In genomic region chr4:116928006-116928651, GRCm38 (mm10) we compare ENCODE assay signal across 28 mouse cellular contexts. TPM values are rescaled to one million over a fixed set of nuclear protein-coding genes. Genes with fewer than 3 reads are reported as not detected.
A peak's percentile ranks its signal among the peaks of the same experiment; 100 is the strongest.
DNase-seq lines count a peak whose midpoint lies in the region; TF ChIP-seq lines count a peak whose summit lies in the region.
"Had no signal": no experiment of that assay in that cellular context is flagged by ENCODE, and none has a peak within 500 bp of the region (broad histone marks: within the 10 kb centered on the region; RNA-seq: fewer than 3 reads in every experiment).

No protein-coding gene starts in this region.

- H3K27me3 ChIP-seq in kidney, adult 2 months (replicated peaks; ENCODE audit: control insufficient read depth, insufficient read depth, low read length): no peaks in the 10 kb centered on the region
- H3K27me3 ChIP-seq in small intestine, adult 2 months (ENCODE audit: control insufficient read depth, insufficient read depth, low read length): no peaks in the 10 kb centered on the region
- H3K27me3 ChIP-seq: heart, embryonic 12.5 days; limb, embryonic 13.5 days; lung, embryonic 15.5 days; neural tube, embryonic 15.5 days; stomach, embryonic 15.5 days had no signal

- intact Hi-C loops in left cerebral cortex, adult 2 months (cut with DNase I): no loop called here
- intact Hi-C loops in left cerebral cortex, postnatal 10 days (cut with DNase I): no loop called here

- no peak for TF ChIP-seq CTCF in kidney, adult 2 months (conservative IDR thresholded peaks at IDR 0.05; ENCODE audit: insufficient read depth, insufficient read length, low read depth, low read length)
- no peak for TF ChIP-seq CTCF in left cerebral cortex, adult 2 months (IDR thresholded peaks at IDR 0.05)
- TF ChIP-seq CTCF in cortical plate, adult 2 months (IDR thresholded peaks at IDR 0.05; ENCODE audit: extremely low read depth, insufficient read depth, low read length): no peak
- no peak for TF ChIP-seq CTCF in small intestine, adult 2 months (IDR thresholded peaks at IDR 0.05; ENCODE audit: extremely low read depth, insufficient read length, insufficient replicate concordance, low read depth, low read length)

- H3K36me3 ChIP-seq in kidney, adult 2 months (ENCODE audit: control insufficient read depth, insufficient read depth, low read length): no peaks in the 10 kb centered on the region
- H3K36me3 ChIP-seq in small intestine, adult 2 months (ENCODE audit: control insufficient read depth, insufficient read depth, low read length): no peaks in the 10 kb centered on the region
- H3K36me3 ChIP-seq: heart, embryonic 12.5 days; hindbrain, embryonic 10.5 days; limb, embryonic 13.5 days; lung, embryonic 15.5 days; midbrain, embryonic 10.5 days; neural tube, embryonic 15.5 days; stomach, embryonic 15.5 days had no signal

- H3K27ac ChIP-seq in kidney, adult 2 months (ENCODE audit: insufficient read depth, low read depth, low read length): peak overlapping the region; percentile 88
- H3K27ac ChIP-seq in left cerebral cortex, adult 2 months: peak overlapping the region; percentile 37; the same call in 1 of the 2 replicates
- peak overlapping the region; percentile 11; the same call in 1 of the 2 replicates for H3K27ac ChIP-seq in cortical plate, adult 2 months (ENCODE audit: insufficient read depth, low read length)
- H3K27ac ChIP-seq in small intestine, adult 2 months (ENCODE audit: insufficient read depth, low read depth, low read length): peak overlapping the region; percentile 58
- H3K27ac ChIP-seq: hindbrain, embryonic 10.5 days; limb, embryonic 13.5 days; liver, embryonic 14.5 days; lung, embryonic 15.5 days; midbrain, embryonic 10.5 days; neural tube, embryonic 15.5 days; stomach, embryonic 15.5 days had no signal

- no peak overlapping the region for H3K4me3 ChIP-seq in kidney, adult 2 months (ENCODE audit: insufficient read depth, low read depth, low read length)
- H3K4me3 ChIP-seq in left cerebral cortex, adult 2 months: no peak overlapping the region
- no peak overlapping the region for H3K4me3 ChIP-seq in cortical plate, adult 2 months (ENCODE audit: insufficient read depth, low read length)
- H3K4me3 ChIP-seq in small intestine, adult 2 months (ENCODE audit: low read depth, low read length): no peak overlapping the region
- H3K4me3 ChIP-seq: heart, embryonic 12.5 days; hindbrain, embryonic 10.5 days; limb, embryonic 13.5 days; lung, embryonic 15.5 days; midbrain, embryonic 10.5 days; neural tube, embryonic 15.5 days; stomach, embryonic 15.5 days had no signal

- WGBS in kidney, adult 2 months: 20% methylated on average over 4 of the region's 4 CpGs
- WGBS in small intestine, adult 2 months: 15% methylated on average over 4 of the region's 4 CpGs

- TF ChIP-seq POLR2A in kidney, adult 2 months (IDR thresholded peaks at IDR 0.05; ENCODE audit: low read depth, low read length): no peak
- TF ChIP-seq POLR2A in cortical plate, adult 2 months (IDR thresholded peaks at IDR 0.05; ENCODE audit: extremely low read depth, insufficient read depth, low read length): no peak
- no peak for TF ChIP-seq POLR2A in small intestine, adult 2 months (IDR thresholded peaks at IDR 0.05; ENCODE audit: low read depth, low read length)

- DNase-seq in kidney, adult 2 months: peak; percentile 51
- DNase-seq in kidney, adult 18-20 months: no peak
- no peak for DNase-seq in left cerebral cortex, adult 2 months (ENCODE audit: extremely low spot score in 1 of 2, low spot score in 2 of 2)
- DNase-seq in left cerebral cortex, postnatal 10 days (ENCODE audit: extremely low spot score in 1 of 2, low spot score in 2 of 2): no peak
- no peak for DNase-seq in thymus, postnatal 0 days (ENCODE audit: low spot score)
- DNase-seq: adrenal gland, adult 8-10 months; cerebellum, adult 18-20 months; cerebellum, postnatal 36 days; gastrocnemius, postnatal 25 days; heart, adult 18-20 months; heart, postnatal 10 days; kidney, postnatal 4 days; lung, postnatal 36 days; right cerebral cortex, adult 18-20 months; right cerebral cortex, postnatal 4 days; thymus, adult 2 months had no signal

- peaks cover 13% of the 10 kb centered on the region for H3K4me1 ChIP-seq in kidney, adult 2 months (ENCODE audit: control insufficient read depth, insufficient read depth, low read length)
- 0 out of 2 replicates have a peak, but pooled peaks cover 2% of the 10 kb centered on the region for H3K4me1 ChIP-seq in cortical plate, adult 2 months (ENCODE audit: control insufficient read depth, insufficient read depth, low read length)
- peaks cover 4% of the 10 kb centered on the region; the same call in 1 of the 2 replicates for H3K4me1 ChIP-seq in small intestine, adult 2 months (ENCODE audit: control insufficient read depth, insufficient read depth, insufficient read length, low read length)
- H3K4me1 ChIP-seq: heart, embryonic 12.5 days; hindbrain, embryonic 10.5 days; limb, embryonic 13.5 days; lung, embryonic 15.5 days; midbrain, embryonic 10.5 days; neural tube, embryonic 15.5 days; stomach, embryonic 15.5 days had no signal

RNA-seq across cellular contexts. Expression of gene Zswim5, which starts 51.0 kb away (rescaled TPM):
- 7.4 and 7.5 TPM in 2 replicates for polyA plus RNA-seq in kidney, adult 2 months (2012; rRNA removed)
- 10 to 100 TPM in 1 of 2 experiments, 1 to 10 TPM in 1; 9.3 to 11.0 TPM for total RNA-seq in left cerebral cortex, adult 2 months (2021)
- total RNA-seq in left cerebral cortex, postnatal 10 days (2021): 1 to 10 TPM; 7.6 to 8.4 TPM
- polyA plus RNA-seq in cortical plate, adult 2 months (2012; rRNA removed): 6.0 and 6.3 TPM in 2 replicates
- polyA plus RNA-seq in small intestine, adult 2 months (2012; rRNA removed): 8.1 and 14.7 TPM in 2 replicates
- polyA plus RNA-seq in thymus, postnatal 0 days (2015; fragmentation: Nextera tagmentation; extraction: Ambion mirVana): 0.04 and 0.09 TPM in 2 replicates
- total RNA-seq: MEL had no signal
- polyA plus RNA-seq: activated CD4-positive, CD25-positive, alpha-beta regulatory T cell, adult 4 months had no signal

Comparison
In these comparisons a context has a peak if more than half of its experiments do, and no peak if none do; other contexts are left out.
1. H3K27ac ChIP-seq: peak in every context shown above with its lines; median percentile 88 in kidney, adult 2 months; 58 in small intestine, adult 2 months; 37 in left cerebral cortex, adult 2 months; 11 in cortical plate, adult 2 months.